Mouse (Mus musculus): Measurements from ENCODE around the gene Etv2.

GRCm38 (mm10) chr7:30587842-30588667 is 47.6 kb downstream of the Etv2 start:
- TF ChIP-seq POLR2A (IDR thresholded peaks at IDR 0.05; ENCODE audit: borderline replicate concordance, extremely low read depth, insufficient read depth, insufficient read length, poor library complexity, severe bottlenecking) = no peak
- TF ChIP-seq CTCF (IDR thresholded peaks at IDR 0.05; ENCODE audit: borderline replicate concordance, extremely low read depth, insufficient read depth, insufficient read length) = no peak
